Mouse (Mus musculus) kidney, postnatal 0 days (tissue): Measurements from ENCODE around the gene Mis18bp1. TPM values are rescaled to one million over a fixed set of nuclear protein-coding genes. Genes with fewer than 3 reads are reported as not detected.

ENCODE experiments used
- ATAC-seq: fragments of 200-750 bp; cut with Nextera tagmentation; replicated peaks from 2 replicates; pipeline ENCODE4 v1.8.0; 2017; ENCODE audit warnings: low read depth, moderate number of reproducible peaks, moderate TSS enrichment, moderate library complexity; ENCODE audit not compliant: low FRiP score
- DNase-seq: peaks from one replicate; pipeline ENCODE4 v3.0.0-alpha.2; 2016; ENCODE audit warnings: low spot score
- H3K27ac ChIP-seq: fragments of 300-500 bp; sonication (generic); 2 replicates; pipeline ENCODE4 v1.5.1; 2014; ENCODE audit warnings: mild to moderate bottlenecking
- H3K27me3 ChIP-seq: fragments of 300-500 bp; sonication (generic); 2 replicates; pipeline ENCODE4 v1.6.1; 2014; ENCODE audit warnings: low read length, mixed read lengths; ENCODE audit not compliant: insufficient read depth
- H3K36me3 ChIP-seq: fragments of 300-500 bp; sonication (generic); 2 replicates; pipeline ENCODE4 v1.6.1; 2014; ENCODE audit warnings: low read length, mixed read lengths; ENCODE audit not compliant: insufficient read depth
- H3K4me1 ChIP-seq: fragments of 300-500 bp; sonication (generic); replicated peaks from 2 replicates; pipeline ENCODE4 v1.6.1; 2014; ENCODE audit warnings: antibody characterized with exemption, low read length, mixed read lengths; ENCODE audit not compliant: insufficient read depth
- H3K4me2 ChIP-seq: fragments of 300-500 bp; sonication (generic); 2 replicates; pipeline ENCODE4 v1.6.1; 2014; ENCODE audit warnings: mild to moderate bottlenecking, low read length, moderate library complexity, mixed read lengths
- H3K4me3 ChIP-seq: fragments of 300-500 bp; sonication (generic); replicated peaks from 2 replicates; pipeline ENCODE4 v1.5.1; 2014; ENCODE audit warnings: low read depth, low read length
- H3K9ac ChIP-seq: fragments of 300-500 bp; sonication (generic); 2 replicates; pipeline ENCODE4 v1.6.1; 2014; ENCODE audit warnings: low read depth, low read length
- H3K9me3 ChIP-seq: fragments of 300-500 bp; sonication (generic); replicated peaks from 2 replicates; pipeline ENCODE4 v1.6.1; 2016; ENCODE audit warnings: low read length, inconsistent platforms, mixed read lengths
- CTCF ChIP-seq: IDR thresholded peaks from 2 replicates; pipeline ENCODE4 v1.5.1; 2016; ENCODE audit warnings: antibody characterized with exemption, low read depth, mild to moderate bottlenecking, moderate library complexity
- WGBS: fragments of 180-500 bp; shearing (Covaris S2); extraction: QIAGEN DNeasy Blood & Tissue Kit; methylation state at CpG from one replicate; pipeline ENCODE4 v1.1.7; 2014; 5-methylcytosine and 5-hydroxymethylcytosine counted together
- polyA plus RNA-seq: library from polyadenylated mRNA; unstranded; fragments of >200 nt; fragmentation: Nextera tagmentation; extraction: Ambion mirVana; gene quantifications from 2 replicates; pipeline ENCODE4 v1.2.1, GENCODE M21; 2015

The Mis18bp1 gene
- 31.0 and 31.8 TPM in 2 replicates for polyA plus RNA-seq

DNA sequence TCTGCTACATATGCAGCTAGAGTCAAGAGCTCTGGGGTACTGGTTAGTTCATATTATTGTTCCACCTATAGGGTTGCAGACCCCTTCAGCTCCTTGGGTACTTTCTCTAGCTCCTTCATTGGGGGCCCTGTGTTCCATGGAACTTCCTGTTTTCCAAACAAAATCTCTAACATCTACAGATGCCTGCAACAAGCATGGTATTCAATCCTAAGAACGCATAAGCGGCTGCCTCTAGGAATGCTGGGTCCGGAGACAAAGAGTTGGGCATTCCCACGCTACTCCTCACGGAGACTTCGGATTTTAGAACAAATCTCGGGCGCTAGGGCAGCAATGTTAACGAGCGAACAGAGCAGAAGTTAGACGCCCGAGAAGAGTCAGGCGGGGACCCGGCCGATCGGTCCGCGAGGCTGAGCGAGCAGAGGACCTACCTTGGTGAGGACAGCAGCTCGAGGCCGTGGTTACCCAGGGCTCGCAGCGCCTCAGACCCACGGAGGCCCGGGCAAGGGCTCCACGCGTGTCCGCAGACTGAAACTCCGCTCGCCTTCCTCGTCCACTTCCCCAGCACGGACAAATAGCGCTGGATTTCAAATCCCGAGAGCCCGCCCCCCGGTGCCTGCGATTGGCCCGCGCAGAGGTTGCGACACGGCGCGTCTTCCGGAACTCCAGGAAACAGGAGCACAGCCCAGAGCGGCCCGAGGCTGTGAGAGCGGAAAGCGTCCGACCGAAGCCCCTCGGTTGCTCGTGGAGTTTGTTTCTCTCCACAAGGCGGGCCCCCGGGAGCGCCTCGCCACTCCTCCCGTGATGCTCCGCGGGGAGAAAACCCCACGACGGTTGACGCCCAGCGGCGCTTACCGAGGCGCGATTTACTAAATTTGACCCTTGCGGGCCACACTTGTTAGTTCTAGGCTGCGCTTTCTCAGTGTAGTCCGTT is at the start of gene Mis18bp1:
Gene Mis18bp1, minus strand, starts transcription at position 584 of the 931 bp plus-strand sequence.
- peak within 1 kb of the TSS; percentile 65 for H3K9ac ChIP-seq
- no peaks in the 10 kb centered on the region for H3K9me3 ChIP-seq
- DNase-seq, result peak; percentile 98
- no peaks in the 10 kb centered on the region for H3K27me3 ChIP-seq
- H3K4me1 ChIP-seq, result no peaks in the 10 kb centered on the region; the same call in 1 of the 2 replicates
- H3K27ac ChIP-seq, result peak within 1 kb of the TSS; percentile 91
- peak within 1 kb of the TSS; percentile 72 for H3K4me2 ChIP-seq
- ATAC-seq, result peak; percentile 99
- WGBS, result under 1% methylated on average over 70 of the region's 70 CpGs
- H3K4me3 ChIP-seq, result peak within 1 kb of the TSS; percentile 74
- no peak for TF ChIP-seq CTCF
- no peaks in the 10 kb centered on the region for H3K36me3 ChIP-seq

GRCm38 (mm10) chr12:65216404-65216840 is 44.0 kb upstream of the Mis18bp1 start:
- no peak overlapping the region for H3K4me3 ChIP-seq
- H3K27ac ChIP-seq, result no peak overlapping the region
- whole genome bisulfite sequencing, result 62% methylated on average over 6 of the region's 6 CpGs
- DNase-seq (peak; percentile 2), ATAC-seq (no peak)
- H3K36me3 ChIP-seq, result no peaks in the 10 kb centered on the region
- H3K4me1 ChIP-seq, result no peaks in the 10 kb centered on the region
- no peak overlapping the region for H3K9ac ChIP-seq
- H3K9me3 ChIP-seq, result no peaks in the 10 kb centered on the region
- no peak for TF ChIP-seq CTCF
- H3K4me2 ChIP-seq, result no peak overlapping the region
- no peaks in the 10 kb centered on the region for H3K27me3 ChIP-seq

DNA sequence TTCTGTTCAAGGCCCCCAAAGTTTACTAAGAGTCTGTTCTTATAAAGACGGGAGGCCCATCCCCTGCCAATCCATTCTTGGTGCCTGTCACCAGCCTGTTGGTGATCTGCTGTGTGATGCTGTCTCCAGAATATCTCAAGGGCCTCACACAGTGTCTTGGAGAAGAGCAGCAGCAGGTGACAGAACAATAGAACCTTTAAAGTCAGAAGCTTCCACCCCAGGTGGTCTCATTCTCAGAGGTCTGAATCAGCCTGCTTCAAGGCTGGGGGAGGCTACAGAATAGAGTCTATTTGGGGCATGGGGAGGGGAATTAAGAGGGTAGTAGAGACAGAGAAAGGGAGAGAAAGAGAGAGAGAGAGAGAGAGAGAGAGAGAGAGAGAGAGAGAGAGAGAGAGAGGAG is 34.0 kb upstream of the Mis18bp1 start:
- no peak overlapping the region for H3K27ac ChIP-seq
- H3K4me3 ChIP-seq, result no peak overlapping the region
- no peak for TF ChIP-seq CTCF
- H3K9ac ChIP-seq, result no peak overlapping the region
- H3K27me3 ChIP-seq, result no peaks in the 10 kb centered on the region
- no peak overlapping the region for H3K4me2 ChIP-seq
- ATAC-seq (no peak), DNase-seq (no peak)
- H3K4me1 ChIP-seq, result no peaks in the 10 kb centered on the region
- 83% methylated on average over 1 of the region's 1 CpGs for WGBS
- H3K9me3 ChIP-seq, result no peaks in the 10 kb centered on the region
- H3K36me3 ChIP-seq, result no peaks in the 10 kb centered on the region

- H3K4me3 ChIP-seq, result no peak overlapping the region
- H3K9ac ChIP-seq, result no peak overlapping the region
- H3K36me3 ChIP-seq, result no peaks in the 10 kb centered on the region
- no peak overlapping the region for H3K27ac ChIP-seq
- 97% methylated on average over 2 of the region's 2 CpGs for WGBS
- H3K9me3 ChIP-seq, result no peaks in the 10 kb centered on the region
- no peaks in the 10 kb centered on the region for H3K27me3 ChIP-seq
- DNase-seq (no peak), ATAC-seq (no peak)
- no peak overlapping the region for H3K4me2 ChIP-seq
- H3K4me1 ChIP-seq, result no peaks in the 10 kb centered on the region
- no peak for TF ChIP-seq CTCF
Measured at GRCm38 (mm10) chr12:65201812-65202211, 29.4 kb upstream of the Mis18bp1 start.

- Histone ChIP-seq H3K27me3 (no peaks in the 10 kb centered on the region), H3K27ac (no peak overlapping the region), H3K9me3 (no peaks in the 10 kb centered on the region), H3K9ac (no peak overlapping the region), H3K4me2 (no peak overlapping the region), H3K4me3 (no peak overlapping the region), H3K36me3 (no peaks in the 10 kb centered on the region), H3K4me1 (no peaks in the 10 kb centered on the region)
- no peak for TF ChIP-seq CTCF
- DNase-seq (no peak), ATAC-seq (no peak)
- 58% methylated on average over 5 of the region's 5 CpGs for WGBS
Measured at GRCm38 (mm10) chr12:65194003-65194530, 21.7 kb upstream of the Mis18bp1 start.

DNA sequence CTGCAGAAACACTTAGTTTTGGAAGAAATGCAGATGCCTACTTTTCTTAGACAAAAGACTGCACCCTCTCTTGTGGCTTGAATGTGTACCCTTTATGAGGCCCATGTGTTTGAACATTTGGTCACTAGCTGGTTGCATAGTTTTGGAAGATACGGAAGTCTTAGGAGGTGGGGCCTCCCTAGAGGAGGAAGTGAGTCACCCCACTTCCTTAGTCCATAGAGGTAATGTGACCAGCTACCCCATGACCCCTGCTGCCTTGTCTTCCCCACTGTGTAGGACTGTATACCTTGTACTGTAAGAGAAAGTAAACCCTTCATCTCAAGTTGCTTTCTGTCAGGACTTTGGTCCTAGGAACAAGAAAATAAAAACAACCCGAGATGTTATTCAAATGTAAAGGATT is 16.8 kb upstream of the Mis18bp1 start:
- Histone ChIP-seq H3K4me3 (no peak overlapping the region), H3K27ac (no peak overlapping the region), H3K27me3 (no peaks in the 10 kb centered on the region), H3K4me1 (no peaks in the 10 kb centered on the region), H3K36me3 (no peaks in the 10 kb centered on the region), H3K9ac (no peak overlapping the region), H3K4me2 (no peak overlapping the region), H3K9me3 (no peaks in the 10 kb centered on the region)
- 64% methylated on average over 2 of the region's 2 CpGs for WGBS
- no peak for ATAC-seq
- no peak for DNase-seq
- TF ChIP-seq CTCF, result no peak
